Mouse (Mus musculus): Measurements from ENCODE around the gene Pum1. TPM values are rescaled to one million over a fixed set of nuclear protein-coding genes. Genes with fewer than 3 reads are reported as not detected.
A peak's percentile ranks its signal among the peaks of the same experiment; 100 is the strongest.

The Pum1 gene
- polyA plus RNA-seq, 2 experiments: 69.5 to 83.8 TPM

GRCm38 (mm10) chr4:130774822-130775221 is 111.7 kb downstream of the Pum1 start:
- no peaks in the 10 kb centered on the region for H3K4me1 ChIP-seq (ENCODE audit: control insufficient read depth, insufficient read depth, low read length)
- 98% methylated on average over 4 of the region's 4 CpGs for WGBS
- H3K27ac ChIP-seq (replicated peaks; ENCODE audit: low read depth, low read length): no peak overlapping the region
- ATAC-seq (ENCODE audit: low FRiP score, low read depth) (no peak), DNase-seq (ENCODE audit: low spot score) (no peak)
- no peak overlapping the region for H3K4me2 ChIP-seq (replicated peaks; ENCODE audit: low read depth, low read length, severe bottlenecking)
- H3K36me3 ChIP-seq (ENCODE audit: control insufficient read depth, insufficient read depth, low read length): peaks cover 95% of the 10 kb centered on the region
- no peak overlapping the region for H3K9ac ChIP-seq (ENCODE audit: low read depth, low read length, severe bottlenecking)
- no peaks in the 10 kb centered on the region for H3K27me3 ChIP-seq (ENCODE audit: control insufficient read depth, insufficient read depth, low read length)
- no peaks in the 10 kb centered on the region for H3K9me3 ChIP-seq (ENCODE audit: control insufficient read depth, low read length)
- no peak for TF ChIP-seq POLR2A (IDR thresholded peaks at IDR 0.05; ENCODE audit: borderline replicate concordance, extremely low read depth, insufficient read depth, insufficient read length)
- no peak overlapping the region for H3K4me3 ChIP-seq (replicated peaks; ENCODE audit: low read length)

- H3K4me3 ChIP-seq (replicated peaks; ENCODE audit: low read length): no peak overlapping the region
- no peaks in the 10 kb centered on the region for H3K9me3 ChIP-seq (ENCODE audit: control insufficient read depth, low read length)
- no peak overlapping the region for H3K27ac ChIP-seq (replicated peaks; ENCODE audit: low read depth, low read length)
- H3K36me3 ChIP-seq (ENCODE audit: control insufficient read depth, insufficient read depth, low read length): peaks cover 95% of the 10 kb centered on the region
- no peak overlapping the region for H3K4me2 ChIP-seq (replicated peaks; ENCODE audit: low read depth, low read length, severe bottlenecking)
- no peak overlapping the region for H3K9ac ChIP-seq (ENCODE audit: low read depth, low read length, severe bottlenecking)
- TF ChIP-seq POLR2A (IDR thresholded peaks at IDR 0.05; ENCODE audit: borderline replicate concordance, extremely low read depth, insufficient read depth, insufficient read length): no peak
- WGBS: 57% methylated on average over 10 of the region's 10 CpGs
- ATAC-seq (ENCODE audit: low FRiP score, low read depth): no peak
- H3K27me3 ChIP-seq (ENCODE audit: control insufficient read depth, insufficient read depth, low read length): no peaks in the 10 kb centered on the region
- no peaks in the 10 kb centered on the region for H3K4me1 ChIP-seq (ENCODE audit: control insufficient read depth, insufficient read depth, low read length)
- DNase-seq (ENCODE audit: low spot score): no peak
Observed at GRCm38 (mm10) chr4:130777647-130778046, 114.5 kb downstream of the Pum1 start.

DNA sequence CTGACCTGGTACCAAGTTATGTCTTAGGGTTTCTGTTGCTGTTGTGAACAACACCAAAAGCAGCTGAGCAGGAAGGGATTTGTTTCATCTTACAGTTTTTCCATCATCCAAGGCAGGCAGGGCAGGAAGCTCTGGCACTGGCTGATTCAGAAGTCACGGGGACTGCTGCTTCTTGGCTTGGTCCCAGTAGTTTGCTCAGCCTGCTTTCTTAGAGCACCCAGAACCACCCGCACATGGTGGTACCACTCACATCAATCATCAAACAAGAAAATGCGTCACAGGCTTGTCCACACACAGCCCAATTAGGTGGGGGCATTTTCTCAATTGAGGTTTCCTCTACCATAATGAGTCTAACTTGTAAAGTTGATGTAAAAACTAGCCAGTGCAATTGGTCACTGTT is 115.9 kb downstream of the Pum1 start:
- WGBS: 70% methylated on average over 3 of the region's 3 CpGs
- DNase-seq (ENCODE audit: low spot score): no peak
- H3K4me3 ChIP-seq (replicated peaks; ENCODE audit: low read length): no peak overlapping the region
- H3K27me3 ChIP-seq (ENCODE audit: control insufficient read depth, insufficient read depth, low read length): no peaks in the 10 kb centered on the region
- ATAC-seq (ENCODE audit: low FRiP score, low read depth): no peak
- no peaks in the 10 kb centered on the region for H3K4me1 ChIP-seq (ENCODE audit: control insufficient read depth, insufficient read depth, low read length)
- no peak overlapping the region for H3K27ac ChIP-seq (replicated peaks; ENCODE audit: low read depth, low read length)
- H3K9me3 ChIP-seq (ENCODE audit: control insufficient read depth, low read length): no peaks in the 10 kb centered on the region
- H3K36me3 ChIP-seq (ENCODE audit: control insufficient read depth, insufficient read depth, low read length): peaks cover 82% of the 10 kb centered on the region
- no peak for TF ChIP-seq POLR2A (IDR thresholded peaks at IDR 0.05; ENCODE audit: borderline replicate concordance, extremely low read depth, insufficient read depth, insufficient read length)
- no peak overlapping the region for H3K9ac ChIP-seq (ENCODE audit: low read depth, low read length, severe bottlenecking)
- no peak overlapping the region for H3K4me2 ChIP-seq (replicated peaks; ENCODE audit: low read depth, low read length, severe bottlenecking)

DNA sequence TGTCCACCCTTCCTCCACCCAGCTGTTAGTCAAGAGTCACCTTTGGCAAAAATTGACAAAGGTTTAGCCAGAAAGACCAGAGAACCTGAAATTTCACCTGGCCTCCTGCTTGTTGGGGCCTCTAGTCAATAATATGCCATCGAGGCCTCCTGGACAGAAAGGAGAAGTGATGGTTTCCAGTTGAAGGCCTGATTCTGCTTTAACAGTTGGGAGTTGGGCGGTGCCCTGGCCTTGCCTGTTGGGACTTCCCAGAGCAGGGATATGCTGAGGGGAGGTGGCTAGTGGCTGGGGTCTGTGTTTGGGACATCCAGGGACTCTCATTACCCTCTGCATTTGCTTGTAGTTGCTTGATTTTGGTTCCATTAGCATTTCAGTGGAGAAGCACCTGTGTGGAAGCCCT is 119.4 kb downstream of the Pum1 start:
- H3K9ac ChIP-seq (ENCODE audit: low read depth, low read length, severe bottlenecking): no peak overlapping the region
- no peak overlapping the region for H3K4me2 ChIP-seq (replicated peaks; ENCODE audit: low read depth, low read length, severe bottlenecking)
- ATAC-seq (ENCODE audit: low FRiP score, low read depth) (no peak), DNase-seq (ENCODE audit: low spot score) (no peak)
- peaks cover 50% of the 10 kb centered on the region for H3K36me3 ChIP-seq (ENCODE audit: control insufficient read depth, insufficient read depth, low read length)
- peaks cover 3% of the 10 kb centered on the region; the same call in 1 of the 2 replicates for H3K4me1 ChIP-seq (ENCODE audit: control insufficient read depth, insufficient read depth, low read length)
- no peaks in the 10 kb centered on the region for H3K27me3 ChIP-seq (ENCODE audit: control insufficient read depth, insufficient read depth, low read length)
- H3K4me3 ChIP-seq (replicated peaks; ENCODE audit: low read length): no peak overlapping the region
- no peak overlapping the region for H3K27ac ChIP-seq (replicated peaks; ENCODE audit: low read depth, low read length)
- no peaks in the 10 kb centered on the region for H3K9me3 ChIP-seq (ENCODE audit: control insufficient read depth, low read length)
- 90% methylated on average over 2 of the region's 2 CpGs for whole genome bisulfite sequencing
- no peak for TF ChIP-seq POLR2A (IDR thresholded peaks at IDR 0.05; ENCODE audit: borderline replicate concordance, extremely low read depth, insufficient read depth, insufficient read length)

GRCm38 (mm10) chr4:130784755-130785154 is 121.6 kb downstream of the Pum1 start:
- WGBS: 9% methylated on average over 4 of the region's 4 CpGs
- DNase-seq (ENCODE audit: low spot score): peak; percentile 70
- Histone ChIP-seq H3K27me3 (ENCODE audit: control insufficient read depth, insufficient read depth, low read length) (no peaks in the 10 kb centered on the region), H3K4me1 (ENCODE audit: control insufficient read depth, insufficient read depth, low read length) (peaks cover 3% of the 10 kb centered on the region; the same call in 1 of the 2 replicates), H3K27ac (replicated peaks; ENCODE audit: low read depth, low read length) (no peak overlapping the region), H3K9me3 (ENCODE audit: control insufficient read depth, low read length) (no peaks in the 10 kb centered on the region), H3K4me3 (replicated peaks; ENCODE audit: low read length) (no peak overlapping the region), H3K9ac (ENCODE audit: low read depth, low read length, severe bottlenecking) (no peak overlapping the region), H3K4me2 (replicated peaks; ENCODE audit: low read depth, low read length, severe bottlenecking) (no peak overlapping the region), H3K36me3 (ENCODE audit: control insufficient read depth, insufficient read depth, low read length) (peaks cover 28% of the 10 kb centered on the region)
- no peak for TF ChIP-seq POLR2A (IDR thresholded peaks at IDR 0.05; ENCODE audit: borderline replicate concordance, extremely low read depth, insufficient read depth, insufficient read length)
- peak; percentile 17; the same call in 1 of the 2 replicates for ATAC-seq (ENCODE audit: low FRiP score, low read depth)

DNA sequence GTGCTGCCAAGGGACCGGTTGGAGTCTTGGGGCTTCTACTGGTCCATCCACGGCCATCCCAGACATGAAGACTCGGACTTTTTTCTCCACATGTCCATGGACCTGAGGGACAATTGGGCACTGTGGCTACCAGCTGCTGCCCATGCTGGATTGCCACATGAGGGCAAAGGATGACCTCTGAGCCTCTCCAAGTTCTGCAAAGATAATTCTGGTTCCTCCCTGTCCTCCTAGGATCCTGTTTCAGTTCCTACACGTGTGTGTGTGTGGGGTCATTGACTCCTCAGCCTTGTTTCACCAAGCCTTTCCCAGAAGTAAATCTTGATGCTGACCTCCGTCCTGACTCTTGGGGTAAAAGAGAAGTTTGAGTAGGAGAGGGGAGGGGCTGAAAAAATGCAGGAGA is 124.4 kb downstream of the Pum1 start:
- H3K9ac ChIP-seq (ENCODE audit: low read depth, low read length, severe bottlenecking): no peak overlapping the region
- H3K4me3 ChIP-seq (replicated peaks; ENCODE audit: low read length): no peak overlapping the region
- peaks cover 6% of the 10 kb centered on the region for H3K4me1 ChIP-seq (ENCODE audit: control insufficient read depth, insufficient read depth, low read length)
- no peak overlapping the region for H3K4me2 ChIP-seq (replicated peaks; ENCODE audit: low read depth, low read length, severe bottlenecking)
- H3K9me3 ChIP-seq (ENCODE audit: control insufficient read depth, low read length): no peaks in the 10 kb centered on the region
- H3K27ac ChIP-seq (replicated peaks; ENCODE audit: low read depth, low read length): no peak overlapping the region
- H3K36me3 ChIP-seq (ENCODE audit: control insufficient read depth, insufficient read depth, low read length): peaks cover 2% of the 10 kb centered on the region; the same call in 1 of the 2 replicates
- H3K27me3 ChIP-seq (ENCODE audit: control insufficient read depth, insufficient read depth, low read length): no peaks in the 10 kb centered on the region
- ATAC-seq (ENCODE audit: low FRiP score, low read depth): no peak
- no peak for DNase-seq (ENCODE audit: low spot score)
- WGBS: 79% methylated on average over 5 of the region's 5 CpGs
- no peak for TF ChIP-seq POLR2A (IDR thresholded peaks at IDR 0.05; ENCODE audit: borderline replicate concordance, extremely low read depth, insufficient read depth, insufficient read length)
